Mouse (Mus musculus): ENCODE data around the gene N4bp2l1.
"Not testable (repeated sequence)": the region's sequence is repeated elsewhere in the genome, so short reads cannot be mapped to it uniquely, and the experiment has no call there.

GRCm38 (mm10) chr5:150643390-150643789 lies 46.4 kb upstream of the N4bp2l1 start:
- TF ChIP-seq GATA1 (IDR thresholded peaks at IDR 0.05; ENCODE audit: borderline replicate concordance, low read length); FLI1 (IDR thresholded peaks at IDR 0.05; ENCODE audit: low read length): not testable (repeated sequence)

Data from megakaryocyte, embryonic 14.5 days (primary cell).